Mouse (Mus musculus) megakaryocyte, embryonic 14.5 days (primary cell): ENCODE results near the gene Abca2.

Experiments
- FLI1 ChIP-seq: IDR thresholded peaks from 2 replicates; pipeline ENCODE4 v1.6.1; 2012; ENCODE audit warnings: low read length, inconsistent platforms, mixed read lengths
- GATA1 ChIP-seq: IDR thresholded peaks from 3 replicates; pipeline ENCODE4 v1.6.1; 2012; ENCODE audit warnings: mixed read lengths, low read length, inconsistent platforms, borderline replicate concordance

DNA sequence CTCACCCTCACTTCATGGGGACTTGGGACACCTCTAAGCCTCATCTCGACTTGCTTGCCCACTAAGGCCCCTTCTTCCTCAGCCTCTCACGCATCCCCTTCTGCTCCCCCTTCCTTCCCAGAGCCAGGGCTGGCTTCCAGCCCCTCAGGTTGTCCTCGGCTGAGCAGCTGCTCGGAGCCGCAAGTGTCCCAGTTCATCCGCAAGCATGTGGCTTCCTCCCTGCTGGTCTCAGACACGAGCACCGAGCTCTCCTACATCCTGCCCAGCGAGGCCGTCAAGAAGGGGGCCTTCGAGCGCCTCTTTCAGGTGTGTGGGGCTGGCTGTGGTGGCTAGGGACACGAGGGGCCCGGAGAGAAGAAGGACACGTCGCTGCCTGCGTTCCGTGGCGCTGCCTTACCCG, 12.6 kb downstream of the Abca2 start:
- no peak for TF ChIP-seq GATA1
- TF ChIP-seq FLI1: no peak
